Mouse (Mus musculus) forebrain, embryonic 14.5 days (tissue): ENCODE data around the gene Nepn. TPM values are rescaled to one million over a fixed set of nuclear protein-coding genes. Genes with fewer than 3 reads are reported as not detected.

ENCODE experiments used
- ATAC-seq: fragments of 200-750 bp; cut with Nextera tagmentation; 2 replicates; pipeline ENCODE4 v1.8.0; 2017; ENCODE audit warnings: mild to moderate bottlenecking, moderate library complexity
- DNase-seq: peaks from one replicate; pipeline ENCODE4 v3.0.0-alpha.2; 2015; ENCODE audit warnings: low spot score
- H3K27ac ChIP-seq: fragments of 300-500 bp; sonication (generic); 2 replicates; pipeline ENCODE4 v1.5.1; 2014; ENCODE audit warnings: low read depth, mild to moderate bottlenecking, control low read depth, low read length, moderate library complexity
- H3K27me3 ChIP-seq: fragments of 300-500 bp; sonication (generic); replicated peaks from 2 replicates; pipeline ENCODE4 v1.6.1; 2014; ENCODE audit warnings: low read length, control low read depth, mixed read lengths; ENCODE audit not compliant: control insufficient read depth, insufficient read depth
- H3K36me3 ChIP-seq: fragments of 300-500 bp; sonication (generic); 2 replicates; pipeline ENCODE4 v1.6.1; 2014; ENCODE audit warnings: low read length, control low read depth; ENCODE audit not compliant: control insufficient read depth, insufficient read depth
- H3K4me1 ChIP-seq: fragments of 300-500 bp; sonication (generic); 2 replicates; pipeline ENCODE4 v1.6.1; 2014; ENCODE audit warnings: antibody characterized with exemption, low read length, control low read depth; ENCODE audit not compliant: control insufficient read depth, insufficient read depth
- H3K4me2 ChIP-seq: fragments of 300-500 bp; sonication (generic); 2 replicates; pipeline ENCODE4 v1.6.1; 2014; ENCODE audit warnings: mild to moderate bottlenecking, control low read depth, low read length
- H3K4me3 ChIP-seq: fragments of 300-500 bp; sonication (generic); 2 replicates; pipeline ENCODE4 v1.5.1; 2014; ENCODE audit warnings: low read depth, low read length, control low read depth
- H3K9ac ChIP-seq: fragments of 300-500 bp; sonication (generic); 2 replicates; pipeline ENCODE4 v1.6.1; 2014; ENCODE audit warnings: mild to moderate bottlenecking, low read length, control low read depth, moderate library complexity
- H3K9me3 ChIP-seq: fragments of 300-500 bp; sonication (generic); replicated peaks from 2 replicates; pipeline ENCODE4 v1.6.1; 2016; ENCODE audit warnings: low read length, control low read depth, mixed read lengths; ENCODE audit not compliant: control insufficient read depth
- WGBS: fragments of 180-500 bp; shearing (Covaris S2); extraction: QIAGEN DNeasy Blood & Tissue Kit; methylation state at CpG from one replicate; pipeline ENCODE4 v1.1.7; 2014; 5-methylcytosine and 5-hydroxymethylcytosine counted together
- polyA plus RNA-seq: library from polyadenylated mRNA; unstranded; fragments of >200 nt; fragmentation: Nextera tagmentation; extraction: Ambion mirVana; gene quantifications from 2 replicates; pipeline ENCODE4 v1.2.1, GENCODE M21; 2014

Gene Nepn
- polyA plus RNA-seq, 1 experiment from 2014 or later, result not detected

DNA sequence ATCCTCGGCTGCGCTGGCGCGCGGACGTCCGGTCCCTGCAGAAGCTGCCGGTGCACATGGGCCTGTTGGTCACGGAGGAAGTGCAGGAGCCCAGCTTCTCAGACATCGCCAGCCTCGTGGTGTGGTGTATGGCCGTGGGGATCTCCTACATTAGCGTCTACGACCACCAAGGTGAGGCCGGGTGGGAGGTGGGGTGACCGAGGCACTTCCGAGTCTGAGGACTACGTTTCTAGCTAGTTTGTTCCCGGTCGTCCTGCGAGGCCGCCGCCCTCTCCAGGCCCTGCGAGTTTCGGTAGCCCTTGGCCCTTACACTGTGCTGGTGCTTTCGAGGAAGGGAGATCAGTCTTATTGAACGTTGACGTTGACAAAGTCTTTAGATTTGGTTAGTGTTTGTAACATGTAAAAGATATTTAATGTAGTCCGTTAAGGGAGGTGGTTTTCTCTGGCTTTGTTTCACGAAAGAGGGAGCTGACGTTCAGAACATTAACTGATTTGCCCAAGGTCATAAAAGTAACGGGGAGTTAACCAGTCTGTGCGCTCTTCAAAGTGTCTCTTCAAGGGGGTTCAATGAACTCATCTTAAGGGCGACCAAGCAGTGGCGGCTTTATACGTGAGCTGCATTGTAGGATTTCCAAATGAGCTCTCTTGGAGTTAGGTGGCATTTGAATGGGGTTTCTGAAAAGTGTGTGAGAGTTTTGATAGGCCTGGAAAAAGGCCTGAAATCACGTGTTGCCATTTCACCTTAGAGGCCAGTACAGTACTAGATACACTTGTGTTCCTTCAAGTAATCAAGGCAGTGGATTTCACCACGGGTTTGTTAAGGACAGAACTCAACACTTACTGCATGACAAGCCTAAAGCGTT lies 29.5 kb downstream of the Nepn start:
- H3K9me3 ChIP-seq, result no peaks in the 10 kb centered on the region
- peak overlapping the region; percentile 86 for H3K4me3 ChIP-seq
- peak overlapping the region; percentile 93 for H3K9ac ChIP-seq
- H3K36me3 ChIP-seq, result no peaks in the 10 kb centered on the region
- WGBS, result 1% methylated on average over 39 of the region's 39 CpGs
- DNase-seq (no peak), ATAC-seq (peak; percentile 51)
- no peaks in the 10 kb centered on the region for H3K27me3 ChIP-seq
- peak overlapping the region; percentile 93 for H3K27ac ChIP-seq
- H3K4me1 ChIP-seq, result peaks cover 18% of the 10 kb centered on the region
- peak overlapping the region; percentile 72 for H3K4me2 ChIP-seq

DNA sequence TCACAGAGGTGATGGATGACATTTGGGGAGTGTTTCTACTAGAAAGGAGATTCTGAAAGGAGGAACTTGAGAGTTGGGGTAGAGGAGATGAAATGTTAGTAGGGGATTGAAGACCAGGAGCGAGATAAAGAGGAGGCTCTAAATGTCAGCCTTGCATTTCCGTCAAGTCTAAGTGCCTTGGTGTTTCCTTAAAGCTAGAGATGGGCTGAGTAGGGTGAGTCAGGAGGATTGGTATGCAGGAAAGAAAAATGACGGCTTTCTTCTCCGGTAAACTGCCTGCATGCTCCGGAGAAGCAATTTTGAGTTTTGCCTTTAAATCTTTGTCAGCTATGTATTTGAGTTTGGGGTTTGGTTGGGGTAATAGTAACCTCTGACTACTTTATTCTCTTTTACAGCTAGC lies 30.2 kb downstream of the Nepn start:
- Histone ChIP-seq H3K4me1 (peaks cover 18% of the 10 kb centered on the region), H3K27me3 (no peaks in the 10 kb centered on the region), H3K27ac (no peak overlapping the region), H3K9me3 (no peaks in the 10 kb centered on the region), H3K4me3 (peak overlapping the region; percentile 86), H3K4me2 (peak overlapping the region; percentile 72), H3K36me3 (no peaks in the 10 kb centered on the region), H3K9ac (peak overlapping the region; percentile 93)
- no peak for ATAC-seq
- DNase-seq, result no peak
- 70% methylated on average over 5 of the region's 5 CpGs for WGBS

DNA sequence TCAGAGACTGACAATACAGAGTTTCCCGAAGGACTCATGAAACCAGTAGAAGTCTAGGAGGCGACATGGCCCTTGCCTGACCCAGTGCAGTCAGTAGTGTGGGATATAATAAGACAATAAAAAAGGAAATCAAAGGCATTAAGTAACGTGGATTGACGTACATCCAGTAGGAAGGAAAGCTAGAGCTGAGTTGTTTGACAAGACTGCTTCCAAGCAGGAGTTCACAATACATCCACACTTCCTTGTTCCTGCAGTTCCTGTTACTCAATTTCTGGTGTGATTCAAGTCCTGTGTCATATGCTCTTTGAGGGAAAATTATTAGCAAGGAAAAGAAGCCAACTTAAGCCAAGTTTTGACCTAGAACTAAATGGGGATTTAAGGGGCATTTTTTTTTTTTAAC lies 30.6 kb downstream of the Nepn start:
- H3K9me3 ChIP-seq, result no peaks in the 10 kb centered on the region
- ATAC-seq (no peak), DNase-seq (no peak)
- peak overlapping the region; percentile 72 for H3K4me2 ChIP-seq
- no peak overlapping the region for H3K27ac ChIP-seq
- H3K36me3 ChIP-seq, result no peaks in the 10 kb centered on the region
- H3K27me3 ChIP-seq, result no peaks in the 10 kb centered on the region
- peak overlapping the region; percentile 86; the same call in 1 of the 2 replicates for H3K4me3 ChIP-seq
- peak overlapping the region; percentile 25; the same call in 1 of the 2 replicates for H3K9ac ChIP-seq
- 82% methylated on average over 4 of the region's 4 CpGs for WGBS
- peaks cover 18% of the 10 kb centered on the region for H3K4me1 ChIP-seq

DNA sequence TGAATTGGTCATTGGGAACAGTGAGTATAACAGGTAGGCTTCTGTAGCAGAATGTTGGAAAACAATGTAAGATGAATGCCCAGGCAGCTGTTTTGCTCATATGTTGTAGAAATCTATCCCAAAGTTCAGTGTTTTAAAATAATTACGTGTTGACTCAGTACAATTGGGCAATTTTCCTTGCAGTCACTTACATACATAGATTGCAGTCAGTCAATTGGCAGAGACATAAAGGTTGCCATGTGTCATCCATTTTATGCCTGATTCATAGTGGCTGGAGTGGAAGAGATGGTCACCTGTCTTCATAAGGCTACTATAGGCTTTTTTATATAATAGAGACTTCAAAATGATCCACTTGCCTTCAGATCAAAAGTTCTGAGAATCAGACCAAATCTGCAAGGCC lies 31.8 kb downstream of the Nepn start:
- peaks cover 18% of the 10 kb centered on the region for H3K4me1 ChIP-seq
- ATAC-seq (no peak), DNase-seq (no peak)
- H3K27ac ChIP-seq, result no peak overlapping the region
- 88% methylated on average over 1 of the region's 1 CpGs for WGBS
- H3K9me3 ChIP-seq, result no peaks in the 10 kb centered on the region
- H3K27me3 ChIP-seq, result no peaks in the 10 kb centered on the region
- H3K9ac ChIP-seq, result no peak overlapping the region
- no peaks in the 10 kb centered on the region for H3K36me3 ChIP-seq
- H3K4me3 ChIP-seq, result no peak overlapping the region
- H3K4me2 ChIP-seq, result no peak overlapping the region

DNA sequence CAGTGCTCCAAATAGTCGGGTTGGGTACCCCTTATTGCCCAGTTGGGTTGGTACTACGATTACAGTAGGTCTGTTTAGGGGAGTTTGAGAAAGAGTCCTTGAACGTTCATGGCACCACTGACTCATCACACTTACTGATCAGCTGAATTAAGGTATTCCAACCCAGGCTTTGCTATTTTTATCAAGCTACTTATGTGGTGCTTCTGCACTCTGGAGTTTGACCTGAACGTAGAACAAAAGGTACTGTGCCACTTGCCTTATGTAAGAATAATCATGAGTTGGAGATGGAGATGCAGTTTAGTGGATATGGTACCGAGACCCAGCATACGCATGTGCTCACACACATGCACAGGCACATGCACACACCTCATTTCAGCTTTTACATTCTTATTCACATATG lies 32.9 kb downstream of the Nepn start:
- no peak for DNase-seq
- Histone ChIP-seq H3K27me3 (no peaks in the 10 kb centered on the region), H3K27ac (no peak overlapping the region), H3K4me2 (no peak overlapping the region), H3K9ac (no peak overlapping the region), H3K36me3 (no peaks in the 10 kb centered on the region), H3K9me3 (no peaks in the 10 kb centered on the region), H3K4me1 (peaks cover 13% of the 10 kb centered on the region), H3K4me3 (no peak overlapping the region)
- ATAC-seq, result no peak
- 92% methylated on average over 6 of the region's 6 CpGs for WGBS

DNA sequence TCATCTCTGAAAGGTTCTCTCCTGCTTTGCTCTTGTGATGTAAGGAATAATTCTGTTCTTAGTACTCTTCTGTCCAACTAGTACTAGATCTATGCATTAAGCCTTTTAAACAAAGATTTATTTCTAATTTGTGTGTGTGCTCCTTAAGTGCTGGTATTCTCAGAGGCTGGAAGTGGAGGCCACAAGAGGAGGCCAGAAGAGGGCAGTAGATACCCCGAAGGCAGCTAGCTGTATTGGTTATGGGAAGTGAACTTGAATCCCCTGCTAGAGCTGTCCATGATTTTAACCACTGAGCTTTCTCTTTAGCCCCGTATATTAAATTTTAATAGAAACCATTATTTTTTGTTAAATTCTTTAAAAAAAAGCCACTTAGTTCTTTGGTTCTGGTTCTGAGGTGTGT lies 34.3 kb downstream of the Nepn start:
- H3K27ac ChIP-seq, result no peak overlapping the region
- DNase-seq, result no peak

DNA sequence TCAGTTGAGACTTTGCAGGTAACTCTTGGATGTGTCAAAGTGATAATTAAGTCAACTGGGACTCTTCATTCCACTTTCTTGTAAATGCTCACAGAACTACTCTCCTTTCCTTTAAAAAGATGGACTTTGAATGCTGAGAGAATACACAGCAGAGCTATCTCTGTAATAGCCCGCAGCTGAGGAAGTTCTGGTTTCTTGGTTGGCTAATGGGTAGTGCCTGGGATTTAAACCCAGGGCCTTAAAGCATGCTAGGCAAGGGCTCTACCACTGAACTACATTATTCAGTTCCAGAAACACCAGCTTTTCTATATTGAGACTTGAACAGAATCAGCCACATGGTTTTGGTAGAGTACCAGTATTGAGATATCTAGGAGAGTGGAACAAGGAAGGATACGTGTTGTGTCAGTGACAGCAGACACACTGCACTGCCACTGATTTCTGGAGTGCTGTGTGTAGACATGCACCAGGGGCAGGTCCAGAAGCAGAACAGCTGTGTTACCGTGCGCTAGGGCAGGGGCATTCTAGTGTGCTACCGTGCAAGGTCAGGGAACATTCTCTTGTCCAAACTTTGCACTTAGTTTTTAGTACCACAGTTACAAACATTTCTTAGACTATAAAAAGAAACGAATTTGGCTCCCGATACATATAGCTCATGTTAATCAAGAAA lies 37.7 kb downstream of the Nepn start:
- Histone ChIP-seq H3K9ac (no peak overlapping the region), H3K9me3 (no peaks in the 10 kb centered on the region), H3K27me3 (no peaks in the 10 kb centered on the region), H3K4me1 (no peaks in the 10 kb centered on the region), H3K4me3 (no peak overlapping the region), H3K27ac (no peak overlapping the region), H3K36me3 (peaks cover 13% of the 10 kb centered on the region), H3K4me2 (no peak overlapping the region)
- DNase-seq, result no peak
- WGBS, result 91% methylated on average over 7 of the region's 7 CpGs
- no peak for ATAC-seq

More for the DNA sequence above, 34.3 kb downstream of the Nepn start:
- 84% methylated on average over 2 of the region's 2 CpGs for WGBS
- Histone ChIP-seq H3K4me1 (peaks cover 11% of the 10 kb centered on the region), H3K9ac (no peak overlapping the region), H3K27me3 (no peaks in the 10 kb centered on the region), H3K4me2 (no peak overlapping the region), H3K36me3 (no peaks in the 10 kb centered on the region), H3K9me3 (no peaks in the 10 kb centered on the region), H3K4me3 (no peak overlapping the region)
- peak; percentile 45; the same call in 1 of the 2 replicates for ATAC-seq

DNA sequence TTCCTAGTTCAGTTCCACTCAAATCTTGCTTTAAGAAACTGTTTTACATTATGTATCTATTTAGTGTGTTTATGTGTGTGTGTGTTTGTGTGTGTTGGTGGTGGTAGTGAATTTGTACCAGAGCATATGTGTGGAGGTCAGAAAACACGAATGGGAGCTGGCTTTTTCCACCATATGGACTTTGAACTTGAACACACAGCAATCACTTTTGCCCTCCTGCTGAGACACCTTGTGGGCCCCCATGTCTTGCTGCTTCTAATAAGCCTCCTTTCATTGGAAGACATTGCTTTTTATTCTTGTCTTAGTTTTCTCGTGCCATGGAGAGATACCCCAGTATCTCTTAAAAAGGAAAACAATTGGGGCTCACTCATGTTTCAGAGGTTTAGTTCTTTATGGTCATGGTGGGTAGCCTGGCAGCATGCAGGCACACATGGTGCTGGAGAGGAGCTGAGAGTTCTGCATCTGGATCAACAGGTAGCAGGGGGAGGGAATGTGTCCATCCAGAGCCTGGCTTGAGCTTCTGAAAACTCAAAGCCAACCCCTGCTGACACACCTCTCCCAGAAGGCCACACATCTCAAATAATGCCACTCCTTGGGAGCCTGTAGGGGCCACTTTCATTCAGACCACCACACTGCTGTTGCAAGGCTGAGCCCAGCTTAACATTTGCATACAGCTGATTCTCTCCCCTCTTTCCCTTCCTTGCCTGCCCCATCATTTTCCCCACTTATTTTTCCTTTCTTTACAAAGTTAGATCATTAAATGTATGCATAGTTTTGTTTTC lies 39.1 kb downstream of the Nepn start:
- Histone ChIP-seq H3K9ac (no peak overlapping the region), H3K36me3 (peaks cover 25% of the 10 kb centered on the region), H3K4me1 (no peaks in the 10 kb centered on the region), H3K9me3 (no peaks in the 10 kb centered on the region), H3K4me2 (no peak overlapping the region), H3K4me3 (no peak overlapping the region), H3K27ac (no peak overlapping the region), H3K27me3 (no peaks in the 10 kb centered on the region)
- WGBS, result 23% methylated on average over 2 of the region's 2 CpGs
- ATAC-seq (peak; percentile 76), DNase-seq (peak; percentile 23)
